Mouse (Mus musculus) stomach, embryonic 15.5 days (tissue): ENCODE data around the gene Elovl6. TPM values are rescaled to one million over a fixed set of nuclear protein-coding genes. Genes with fewer than 3 reads are reported as not detected.

Experiments used
- ATAC-seq: fragments of 200-750 bp; cut with Nextera tagmentation; 2 replicates; pipeline ENCODE4 v1.8.0; 2017; ENCODE audit warnings: low read depth, moderate number of reproducible peaks, moderate TSS enrichment; ENCODE audit not compliant: insufficient read depth, low FRiP score
- H3K27ac ChIP-seq: fragments of 300-500 bp; sonication (generic); 2 replicates; pipeline ENCODE4 v1.5.1; 2015; ENCODE audit warnings: mild to moderate bottlenecking, inconsistent platforms
- H3K27me3 ChIP-seq: fragments of 300-500 bp; sonication (generic); replicated peaks from 2 replicates; pipeline ENCODE4 v1.6.1; 2015; ENCODE audit warnings: inconsistent platforms
- H3K36me3 ChIP-seq: fragments of 300-500 bp; sonication (generic); 2 replicates; pipeline ENCODE4 v1.6.1; 2015; ENCODE audit warnings: inconsistent platforms
- H3K4me1 ChIP-seq: fragments of 300-500 bp; sonication (generic); 2 replicates; pipeline ENCODE4 v1.6.1; 2015; ENCODE audit warnings: inconsistent platforms
- H3K4me2 ChIP-seq: fragments of 300-500 bp; sonication (generic); 2 replicates; pipeline ENCODE4 v1.6.1; 2015; ENCODE audit warnings: mild to moderate bottlenecking, inconsistent platforms
- H3K4me3 ChIP-seq: fragments of 300-500 bp; sonication (generic); replicated peaks from 2 replicates; pipeline ENCODE4 v1.5.1; 2015; ENCODE audit warnings: inconsistent platforms
- H3K9ac ChIP-seq: fragments of 300-500 bp; sonication (generic); 2 replicates; pipeline ENCODE4 v1.6.1; 2015; ENCODE audit warnings: inconsistent platforms
- H3K9me3 ChIP-seq: fragments of 300-500 bp; sonication (generic); 2 replicates; pipeline ENCODE4 v1.6.1; 2016; ENCODE audit warnings: inconsistent platforms
- WGBS: fragments of 180-500 bp; shearing (Covaris S2); methylation state at CpG from one replicate; pipeline ENCODE4 v1.1.7; 2015; 5-methylcytosine and 5-hydroxymethylcytosine counted together
- polyA plus RNA-seq: library from polyadenylated mRNA; unstranded; fragments of >200 nt; fragmentation: Nextera tagmentation; extraction: Ambion mirVana; gene quantifications from 2 replicates; pipeline ENCODE4 v1.2.1, GENCODE M21; 2015

Gene Elovl6
- polyA plus RNA-seq, 1 experiment from 2014 or later, result 41.2 TPM

GRCm38 (mm10) chr3:129544217-129544616, 12.1 kb downstream of the Elovl6 start:
- no peak overlapping the region for H3K4me3 ChIP-seq
- H3K4me1 ChIP-seq, result peaks cover 5% of the 10 kb centered on the region; the same call in 1 of the 2 replicates
- no peak overlapping the region for H3K4me2 ChIP-seq
- H3K36me3 ChIP-seq, result peaks cover 7% of the 10 kb centered on the region; the same call in 1 of the 2 replicates
- H3K9ac ChIP-seq, result no peak overlapping the region
- 92% methylated on average over 1 of the region's 1 CpGs for WGBS
- no peak overlapping the region for H3K27ac ChIP-seq
- ATAC-seq, result no peak
- no peaks in the 10 kb centered on the region for H3K27me3 ChIP-seq
- H3K9me3 ChIP-seq, result 0 out of 2 replicates have a peak, but pooled peaks cover 5% of the 10 kb centered on the region

GRCm38 (mm10) chr3:129545228-129545627, 13.1 kb downstream of the Elovl6 start:
- 76% methylated on average over 1 of the region's 1 CpGs for WGBS
- H3K9ac ChIP-seq, result no peak overlapping the region
- H3K27ac ChIP-seq, result no peak overlapping the region
- ATAC-seq, result no peak
- no peak overlapping the region for H3K4me3 ChIP-seq
- H3K27me3 ChIP-seq, result no peaks in the 10 kb centered on the region
- 0 out of 2 replicates have a peak, but pooled peaks cover 5% of the 10 kb centered on the region for H3K9me3 ChIP-seq
- peaks cover 7% of the 10 kb centered on the region; the same call in 1 of the 2 replicates for H3K36me3 ChIP-seq
- H3K4me1 ChIP-seq, result peaks cover 12% of the 10 kb centered on the region
- H3K4me2 ChIP-seq, result no peak overlapping the region

GRCm38 (mm10) chr3:129545801-129546200, 13.6 kb downstream of the Elovl6 start:
- Histone ChIP-seq H3K27ac (no peak overlapping the region), H3K9me3 (0 out of 2 replicates have a peak, but pooled peaks cover 5% of the 10 kb centered on the region), H3K4me2 (no peak overlapping the region), H3K4me3 (no peak overlapping the region), H3K9ac (no peak overlapping the region), H3K27me3 (no peaks in the 10 kb centered on the region), H3K4me1 (peaks cover 12% of the 10 kb centered on the region), H3K36me3 (peaks cover 7% of the 10 kb centered on the region; the same call in 1 of the 2 replicates)
- 82% methylated on average over 6 of the region's 6 CpGs for WGBS
- no peak for ATAC-seq

- Histone ChIP-seq H3K9ac (no peak overlapping the region), H3K4me2 (0 out of 2 replicates have a peak overlapping the region, but pooled peaks have one; percentile 8), H3K4me3 (no peak overlapping the region), H3K36me3 (no peaks in the 10 kb centered on the region), H3K27ac (peak overlapping the region; percentile 44; the same call in 1 of the 2 replicates), H3K9me3 (0 out of 2 replicates have a peak, but pooled peaks cover 5% of the 10 kb centered on the region), H3K27me3 (no peaks in the 10 kb centered on the region), H3K4me1 (peaks cover 22% of the 10 kb centered on the region)
- 38% methylated on average over 8 of the region's 8 CpGs for WGBS
- peak; percentile 72 for ATAC-seq
Measured at GRCm38 (mm10) chr3:129547837-129548435, 15.8 kb downstream of the Elovl6 start.

- H3K4me3 ChIP-seq, result no peak overlapping the region
- ATAC-seq, result no peak
- H3K9ac ChIP-seq, result no peak overlapping the region
- H3K9me3 ChIP-seq, result no peaks in the 10 kb centered on the region
- H3K27ac ChIP-seq, result no peak overlapping the region
- no peak overlapping the region for H3K4me2 ChIP-seq
- WGBS, result 67% methylated on average over 8 of the region's 8 CpGs
- no peaks in the 10 kb centered on the region for H3K27me3 ChIP-seq
- peaks cover 22% of the 10 kb centered on the region for H3K4me1 ChIP-seq
- H3K36me3 ChIP-seq, result no peaks in the 10 kb centered on the region
Measured at GRCm38 (mm10) chr3:129548760-129549159, 16.6 kb downstream of the Elovl6 start.

- WGBS, result 34% methylated on average over 5 of the region's 5 CpGs
- Histone ChIP-seq H3K4me2 (no peak overlapping the region), H3K9ac (no peak overlapping the region), H3K36me3 (no peaks in the 10 kb centered on the region), H3K4me3 (no peak overlapping the region), H3K27me3 (no peaks in the 10 kb centered on the region), H3K9me3 (no peaks in the 10 kb centered on the region), H3K4me1 (peaks cover 22% of the 10 kb centered on the region), H3K27ac (peak overlapping the region; percentile 63; the same call in 1 of the 2 replicates)
- no peak for ATAC-seq
Measured at GRCm38 (mm10) chr3:129549546-129549945, 17.4 kb downstream of the Elovl6 start.

GRCm38 (mm10) chr3:129551581-129552290, 19.6 kb downstream of the Elovl6 start:
- H3K27me3 ChIP-seq, result no peaks in the 10 kb centered on the region
- no peak overlapping the region for H3K9ac ChIP-seq
- peak overlapping the region; percentile 18; the same call in 1 of the 2 replicates for H3K27ac ChIP-seq
- ATAC-seq, result no peak
- no peak overlapping the region for H3K4me2 ChIP-seq
- H3K9me3 ChIP-seq, result no peaks in the 10 kb centered on the region
- H3K36me3 ChIP-seq, result no peaks in the 10 kb centered on the region
- H3K4me3 ChIP-seq, result no peak overlapping the region
- peaks cover 22% of the 10 kb centered on the region for H3K4me1 ChIP-seq
- WGBS, result 41% methylated on average over 9 of the region's 9 CpGs

GRCm38 (mm10) chr3:129552370-129552769, 20.2 kb downstream of the Elovl6 start:
- H3K9me3 ChIP-seq, result no peaks in the 10 kb centered on the region
- no peak for ATAC-seq
- 0 out of 2 replicates have a peak overlapping the region, but pooled peaks have one; percentile 11 for H3K27ac ChIP-seq
- no peak overlapping the region for H3K4me3 ChIP-seq
- H3K36me3 ChIP-seq, result no peaks in the 10 kb centered on the region
- peaks cover 22% of the 10 kb centered on the region for H3K4me1 ChIP-seq
- no peak overlapping the region for H3K9ac ChIP-seq
- WGBS, result 62% methylated on average over 6 of the region's 6 CpGs
- no peak overlapping the region for H3K4me2 ChIP-seq
- H3K27me3 ChIP-seq, result no peaks in the 10 kb centered on the region

- no peak overlapping the region for H3K4me2 ChIP-seq
- no peaks in the 10 kb centered on the region for H3K9me3 ChIP-seq
- H3K27me3 ChIP-seq, result no peaks in the 10 kb centered on the region
- H3K36me3 ChIP-seq, result no peaks in the 10 kb centered on the region
- H3K4me3 ChIP-seq, result no peak overlapping the region
- WGBS, result 64% methylated on average over 9 of the region's 9 CpGs
- no peak for ATAC-seq
- H3K4me1 ChIP-seq, result peaks cover 17% of the 10 kb centered on the region
- no peak overlapping the region for H3K9ac ChIP-seq
- no peak overlapping the region for H3K27ac ChIP-seq
Measured at GRCm38 (mm10) chr3:129553173-129553572, 21.0 kb downstream of the Elovl6 start.

GRCm38 (mm10) chr3:129553661-129554060, 21.5 kb downstream of the Elovl6 start:
- no peak overlapping the region for H3K4me2 ChIP-seq
- H3K4me3 ChIP-seq, result no peak overlapping the region
- no peaks in the 10 kb centered on the region for H3K27me3 ChIP-seq
- peaks cover 17% of the 10 kb centered on the region for H3K4me1 ChIP-seq
- 85% methylated on average over 10 of the region's 10 CpGs for WGBS
- no peaks in the 10 kb centered on the region for H3K36me3 ChIP-seq
- peak overlapping the region; percentile 21; the same call in 1 of the 2 replicates for H3K27ac ChIP-seq
- no peak for ATAC-seq
- H3K9me3 ChIP-seq, result no peaks in the 10 kb centered on the region
- no peak overlapping the region for H3K9ac ChIP-seq

GRCm38 (mm10) chr3:129554436-129554835, 22.3 kb downstream of the Elovl6 start:
- no peaks in the 10 kb centered on the region for H3K9me3 ChIP-seq
- peak; percentile 95 for ATAC-seq
- H3K4me3 ChIP-seq, result no peak overlapping the region
- peaks cover 15% of the 10 kb centered on the region for H3K4me1 ChIP-seq
- no peak overlapping the region for H3K4me2 ChIP-seq
- no peaks in the 10 kb centered on the region for H3K27me3 ChIP-seq
- no peak overlapping the region for H3K9ac ChIP-seq
- WGBS, result 83% methylated on average over 4 of the region's 4 CpGs
- no peaks in the 10 kb centered on the region for H3K36me3 ChIP-seq
- H3K27ac ChIP-seq, result peak overlapping the region; percentile 21; the same call in 1 of the 2 replicates

- no peaks in the 10 kb centered on the region for H3K36me3 ChIP-seq
- no peaks in the 10 kb centered on the region for H3K27me3 ChIP-seq
- no peak overlapping the region for H3K4me2 ChIP-seq
- no peak overlapping the region for H3K9ac ChIP-seq
- peaks cover 5% of the 10 kb centered on the region for H3K4me1 ChIP-seq
- ATAC-seq, result no peak
- no peak overlapping the region for H3K4me3 ChIP-seq
- 82% methylated on average over 9 of the region's 9 CpGs for WGBS
- H3K9me3 ChIP-seq, result no peaks in the 10 kb centered on the region
- H3K27ac ChIP-seq, result no peak overlapping the region
Measured at GRCm38 (mm10) chr3:129557048-129557447, 24.9 kb downstream of the Elovl6 start.
